ENCODE assay signal across 13 mouse cellular contexts in the genomic region with DNA sequence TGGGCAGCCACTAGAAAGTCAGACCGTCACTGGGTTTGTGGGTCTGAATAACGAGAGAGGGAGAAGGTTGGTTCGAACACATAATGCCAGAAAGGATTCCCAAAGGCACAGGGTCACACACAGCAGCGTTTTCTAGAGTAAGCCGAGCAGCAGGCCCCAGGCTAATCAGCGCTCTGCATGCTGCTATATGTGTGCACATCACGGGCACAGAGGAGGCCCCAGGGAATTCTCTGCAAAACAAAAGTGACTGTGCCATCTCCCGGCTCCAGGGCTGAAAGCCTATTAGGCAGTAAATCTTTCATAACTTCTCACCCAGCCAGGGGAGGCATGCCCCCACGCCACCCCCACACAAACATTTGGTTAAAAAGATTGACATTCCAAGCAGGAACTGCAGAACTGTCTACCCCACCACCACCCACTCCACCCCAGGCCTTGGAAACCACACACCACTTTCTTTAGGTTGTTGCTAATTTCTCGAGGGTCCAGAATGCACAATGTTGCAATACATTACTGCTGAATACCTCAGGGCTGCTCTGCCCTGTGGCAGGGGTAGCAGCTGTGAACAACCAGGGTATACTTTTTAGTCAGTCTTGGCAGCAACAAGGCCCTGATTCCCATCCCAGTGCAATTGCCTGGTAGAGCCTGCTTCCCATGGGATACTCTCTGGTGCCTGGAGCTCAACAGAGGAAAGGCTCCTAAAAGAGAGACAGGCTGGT.
A peak's percentile ranks its signal among the peaks of the same experiment; 100 is the strongest.
DNase-seq lines count a peak whose midpoint lies in the region; ATAC-seq lines count a peak whose summit lies in the region.
"Had no signal": no experiment of that assay in that cellular context is flagged by ENCODE, and none has a peak within 500 bp of the region (broad histone marks: within the 10 kb centered on the region; RNA-seq: fewer than 3 reads in every experiment).

No protein-coding gene starts in this region.

- 0 out of 2 replicates have a peak, but pooled peaks cover 6% of the 10 kb centered on the region for H3K27me3 ChIP-seq in forebrain, embryonic 10.5 days (ENCODE audit: poor library complexity, severe bottlenecking)
- H3K27me3 ChIP-seq in forebrain, embryonic 11.5 days (ENCODE audit: control insufficient read depth, insufficient read depth, low read length) = no peaks in the 10 kb centered on the region
- H3K27me3 ChIP-seq in midbrain, embryonic 12.5 days = peaks cover 14% of the 10 kb centered on the region; the same call in 1 of the 2 replicates
- H3K27me3 ChIP-seq: embryonic facial prominence, embryonic 12.5 days; heart, embryonic 13.5 days; intestine, embryonic 15.5 days had no signal

- peak overlapping the region; percentile 2; the same call in 1 of the 2 replicates for H3K27ac ChIP-seq in forebrain, embryonic 10.5 days
- H3K27ac ChIP-seq in forebrain, embryonic 11.5 days (ENCODE audit: low read depth, low read length) = no peak overlapping the region
- H3K27ac ChIP-seq in midbrain, embryonic 12.5 days (replicated peaks) = peak overlapping the region; percentile 69
- H3K27ac ChIP-seq: embryonic facial prominence, embryonic 12.5 days; gastrocnemius, adult 2 months; heart, embryonic 13.5 days; intestine, embryonic 15.5 days; layer of hippocampus, adult 2 months had no signal

- 47% methylated on average over 10 of the region's 10 CpGs for WGBS in forebrain, embryonic 10.5 days
- WGBS in forebrain, embryonic 11.5 days = 38% methylated on average over 10 of the region's 10 CpGs
- WGBS in midbrain, embryonic 12.5 days = 29% methylated on average over 10 of the region's 10 CpGs

- no peak for ATAC-seq in forebrain, embryonic 11.5 days (replicated peaks; ENCODE audit: low FRiP score)
- ATAC-seq in midbrain, embryonic 12.5 days (ENCODE audit: low FRiP score, low read depth) = 0 out of 2 replicates have a peak, but pooled peaks have one; percentile 16
- ATAC-seq: intestine, embryonic 15.5 days had no signal

- no peak overlapping the region for H3K9ac ChIP-seq in forebrain, embryonic 11.5 days (ENCODE audit: low read length)
- no peak overlapping the region for H3K9ac ChIP-seq in midbrain, embryonic 12.5 days (replicated peaks)
- H3K9ac ChIP-seq: embryonic facial prominence, embryonic 12.5 days; heart, embryonic 13.5 days; intestine, embryonic 15.5 days had no signal

- H3K4me2 ChIP-seq in forebrain, embryonic 11.5 days (ENCODE audit: low read depth, low read length, severe bottlenecking) = no peak overlapping the region
- H3K4me2 ChIP-seq in midbrain, embryonic 12.5 days (replicated peaks) = 0 out of 2 replicates have a peak overlapping the region, but pooled peaks have one; percentile 2
- H3K4me2 ChIP-seq: embryonic facial prominence, embryonic 12.5 days; heart, embryonic 13.5 days; intestine, embryonic 15.5 days had no signal

- H3K9me3 ChIP-seq in forebrain, embryonic 10.5 days = no peaks in the 10 kb centered on the region
- no peaks in the 10 kb centered on the region for H3K9me3 ChIP-seq in forebrain, embryonic 11.5 days (ENCODE audit: control insufficient read depth, low read length)
- H3K9me3 ChIP-seq in midbrain, embryonic 12.5 days = no peaks in the 10 kb centered on the region
- H3K9me3 ChIP-seq: embryonic facial prominence, embryonic 12.5 days; heart, embryonic 13.5 days; intestine, embryonic 15.5 days had no signal

- DNase-seq in forebrain, embryonic 10.5 days (ENCODE audit: extremely low spot score, low spot score) = no peak
- no peak for DNase-seq in forebrain, embryonic 11.5 days (ENCODE audit: low spot score)
- peak; percentile 38 for DNase-seq in testis, postnatal 14 days (ENCODE audit: low spot score)
- no peak for DNase-seq in testis, postnatal 10 days (ENCODE audit: low spot score)
- no peak for DNase-seq in kidney, postnatal 10 days
- DNase-seq in cerebellum, adult 11 months = no peak
- DNase-seq in left cerebral cortex, adult 11 months (ENCODE audit: low spot score) = no peak
- DNase-seq: gastrocnemius, adult 2 months had no signal

- H3K36me3 ChIP-seq in forebrain, embryonic 10.5 days (replicated peaks) = no peaks in the 10 kb centered on the region
- no peaks in the 10 kb centered on the region for H3K36me3 ChIP-seq in forebrain, embryonic 11.5 days (ENCODE audit: control insufficient read depth, insufficient read depth, low read length)
- H3K36me3 ChIP-seq in midbrain, embryonic 12.5 days = no peaks in the 10 kb centered on the region
- H3K36me3 ChIP-seq: embryonic facial prominence, embryonic 12.5 days; heart, embryonic 13.5 days; intestine, embryonic 15.5 days had no signal

- peaks cover 12% of the 10 kb centered on the region for H3K4me1 ChIP-seq in forebrain, embryonic 10.5 days
- no peaks in the 10 kb centered on the region; the same call in 1 of the 2 replicates for H3K4me1 ChIP-seq in forebrain, embryonic 11.5 days (replicated peaks; ENCODE audit: control insufficient read depth, insufficient read depth, low read length)
- peaks cover 12% of the 10 kb centered on the region for H3K4me1 ChIP-seq in midbrain, embryonic 12.5 days
- H3K4me1 ChIP-seq: heart, embryonic 13.5 days; intestine, embryonic 15.5 days had no signal

- no peak overlapping the region for H3K4me3 ChIP-seq in forebrain, embryonic 10.5 days
- no peak overlapping the region for H3K4me3 ChIP-seq in forebrain, embryonic 11.5 days (ENCODE audit: low read depth, low read length)
- H3K4me3 ChIP-seq in midbrain, embryonic 12.5 days = no peak overlapping the region
- H3K4me3 ChIP-seq: embryonic facial prominence, embryonic 12.5 days; gastrocnemius, adult 2 months; heart, embryonic 13.5 days; intestine, embryonic 15.5 days; layer of hippocampus, adult 2 months had no signal
